Mouse (Mus musculus) kidney, postnatal 4 days (tissue): ENCODE data around the gene Pafah1b2.

ENCODE experiments used
- DNase-seq, 2 experiments: peaks; one replicate each; pipeline ENCODE4 v3.0.0; 2021; ENCODE audit warnings: mixed read lengths in 2 of 2

Gene Pafah1b2

DNA sequence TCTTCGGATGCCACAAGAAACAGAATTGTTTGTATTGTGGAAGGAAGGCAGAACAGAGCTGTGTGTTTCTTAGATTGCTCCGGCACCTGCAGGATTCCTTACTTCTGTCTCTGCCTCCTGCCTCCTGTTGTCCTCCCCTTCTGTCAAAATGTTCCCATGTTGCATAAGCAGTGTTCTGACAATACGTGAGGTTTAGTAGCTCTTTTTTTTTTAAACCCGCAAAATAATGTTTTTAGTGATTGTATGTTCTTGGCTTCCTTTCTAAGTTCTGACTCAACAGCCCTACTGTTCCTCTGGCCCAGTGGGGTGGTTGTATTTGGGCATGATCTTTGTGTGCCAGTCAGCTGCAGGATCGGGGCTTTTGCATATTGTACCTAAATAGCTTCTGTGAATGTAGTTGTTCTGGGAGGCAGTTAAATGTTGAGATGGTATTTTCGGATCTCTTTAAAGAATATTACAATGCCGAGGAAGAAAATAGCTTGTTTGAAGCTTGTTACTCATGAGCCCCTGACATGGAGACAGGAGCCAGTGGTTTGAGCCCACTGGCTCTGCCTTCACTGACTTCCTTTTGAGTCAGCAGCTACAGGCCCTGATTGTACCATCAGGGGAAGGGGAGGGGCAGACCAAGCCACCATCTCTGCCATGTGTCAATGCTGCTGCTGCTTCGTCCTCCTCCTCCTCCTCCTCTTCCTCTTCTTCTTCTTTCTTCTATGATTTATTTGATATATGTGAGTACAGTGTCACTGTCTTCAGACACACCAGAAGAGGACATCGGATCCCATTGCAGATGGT, 13.8 kb upstream of the Pafah1b2 start:
- no peak for DNase-seq

DNA sequence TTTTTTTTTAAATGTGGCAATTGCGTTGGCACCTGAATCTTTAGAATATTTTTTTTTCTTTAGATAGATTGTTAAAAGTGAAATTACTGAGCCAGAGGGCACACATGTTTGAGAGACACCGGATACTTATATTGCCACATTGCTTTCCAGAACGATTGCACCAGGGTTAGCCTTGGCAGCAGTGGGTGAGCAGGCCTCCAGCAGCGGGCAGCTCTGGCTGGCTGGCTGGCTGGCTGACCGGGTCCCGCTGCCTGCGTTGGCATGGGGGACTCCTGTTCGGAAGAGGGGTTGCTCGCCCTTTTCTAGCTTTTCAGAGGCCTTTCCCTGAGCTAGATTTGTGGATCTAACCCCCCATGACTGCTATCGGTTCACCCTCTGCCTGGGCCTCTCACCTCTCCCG, 11.1 kb upstream of the Pafah1b2 start:
- DNase-seq: no peak

DNA sequence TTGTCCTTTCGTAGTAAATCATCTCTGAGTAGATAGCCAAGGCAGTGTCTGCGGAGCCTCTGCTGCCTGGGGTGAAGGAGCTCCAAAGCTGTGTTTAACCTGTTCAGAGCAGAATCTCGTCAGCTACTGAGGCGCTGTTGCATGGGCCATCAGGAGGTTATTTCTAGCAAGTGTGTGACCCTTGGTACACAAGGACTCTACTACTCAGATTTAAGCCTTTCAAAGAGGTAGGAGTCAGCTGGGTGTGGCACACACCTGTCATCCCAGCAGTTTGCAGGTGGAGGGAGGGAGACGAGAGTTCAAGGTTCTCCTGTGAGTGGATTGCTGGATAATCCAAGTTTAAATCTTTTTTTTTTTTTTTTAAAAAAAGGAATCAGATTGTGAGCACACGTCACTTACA, 7.5 kb upstream of the Pafah1b2 start:
- DNase-seq: no peak

DNA sequence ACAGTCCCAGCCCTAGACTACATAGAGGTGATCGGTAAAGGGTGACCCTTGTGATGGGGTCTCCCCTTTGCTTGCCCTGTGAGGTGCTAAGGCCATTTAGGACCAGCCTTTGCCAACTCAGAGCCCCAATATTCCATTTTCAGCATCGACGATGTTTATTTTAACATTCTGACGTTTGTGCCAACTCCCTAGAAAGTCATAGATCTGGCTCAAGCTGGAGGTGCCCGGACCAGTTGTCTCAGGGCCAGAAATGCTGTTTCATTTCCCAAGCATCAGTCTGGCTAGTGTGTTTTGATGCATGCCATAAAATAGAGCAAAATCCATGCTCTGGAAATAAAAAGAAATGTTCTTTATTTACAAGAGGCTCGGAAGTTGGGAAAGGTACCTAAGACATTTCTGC, 5.8 kb upstream of the Pafah1b2 start:
- DNase-seq: no peak

DNA sequence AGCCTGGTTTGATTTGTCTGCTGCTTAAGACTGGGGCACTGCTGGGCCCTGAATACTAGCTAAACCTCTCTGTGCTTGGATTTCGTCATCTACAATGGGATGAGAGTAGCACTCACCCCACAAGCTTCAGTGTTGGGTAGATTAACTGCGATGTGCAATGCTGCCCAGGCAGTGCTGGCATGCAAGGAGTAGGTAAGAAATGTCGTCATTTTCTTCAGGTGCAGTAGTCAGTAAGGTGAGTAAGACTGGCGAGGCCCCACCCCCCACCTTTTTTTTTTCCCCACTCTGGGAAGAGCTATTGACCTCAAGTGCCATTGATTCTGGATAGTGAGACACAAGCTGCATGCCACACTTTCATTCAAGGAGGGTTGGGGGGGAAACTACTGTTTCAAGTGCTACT, 3.9 kb upstream of the Pafah1b2 start:
- no peak for DNase-seq

DNA sequence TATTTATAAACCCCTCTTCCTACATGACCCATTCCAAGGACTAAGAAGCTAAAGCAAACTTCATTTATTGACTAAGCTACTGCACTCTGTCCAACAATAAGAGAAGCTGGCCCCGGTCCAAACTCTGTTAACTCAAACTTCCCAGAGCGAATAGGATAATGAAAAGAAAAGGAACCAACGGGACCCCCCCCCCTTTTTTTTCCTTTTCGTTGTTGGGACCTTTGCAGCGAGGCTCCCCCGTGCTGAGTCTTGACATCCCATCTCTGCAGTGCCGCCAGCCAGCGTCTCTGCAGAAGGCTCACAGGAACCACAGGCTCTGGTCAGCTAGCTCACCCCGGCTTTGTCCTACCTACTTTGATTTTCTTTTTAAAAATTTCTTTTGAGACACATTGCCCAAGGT, 3.3 kb upstream of the Pafah1b2 start:
- peak; percentile 74 to 76 for DNase-seq

DNA sequence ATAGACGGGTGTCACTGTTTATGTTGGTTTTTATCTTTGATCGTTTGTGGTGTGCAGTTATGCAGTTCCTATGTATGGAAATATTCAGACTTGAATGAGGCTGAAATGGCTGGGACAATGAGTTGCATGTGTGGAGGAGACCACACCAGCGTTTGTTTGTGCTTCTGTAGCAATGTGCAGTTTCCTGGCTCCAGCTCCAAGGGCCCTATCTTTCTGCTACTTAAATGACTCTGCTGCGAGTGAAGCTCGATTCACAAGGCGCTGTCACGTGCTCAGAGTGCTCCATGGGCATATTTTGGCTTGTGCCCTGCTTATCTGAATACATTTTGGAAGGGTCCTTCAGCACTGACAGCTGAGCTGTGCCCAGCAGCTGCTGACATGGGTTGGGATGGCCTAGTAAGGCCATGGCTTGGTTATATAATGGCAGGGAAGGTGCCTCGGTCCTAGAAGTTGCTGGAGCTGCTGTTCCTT, 2.6 kb upstream of the Pafah1b2 start:
- peak in 1 of 2 experiments; percentile 30 for DNase-seq

DNA sequence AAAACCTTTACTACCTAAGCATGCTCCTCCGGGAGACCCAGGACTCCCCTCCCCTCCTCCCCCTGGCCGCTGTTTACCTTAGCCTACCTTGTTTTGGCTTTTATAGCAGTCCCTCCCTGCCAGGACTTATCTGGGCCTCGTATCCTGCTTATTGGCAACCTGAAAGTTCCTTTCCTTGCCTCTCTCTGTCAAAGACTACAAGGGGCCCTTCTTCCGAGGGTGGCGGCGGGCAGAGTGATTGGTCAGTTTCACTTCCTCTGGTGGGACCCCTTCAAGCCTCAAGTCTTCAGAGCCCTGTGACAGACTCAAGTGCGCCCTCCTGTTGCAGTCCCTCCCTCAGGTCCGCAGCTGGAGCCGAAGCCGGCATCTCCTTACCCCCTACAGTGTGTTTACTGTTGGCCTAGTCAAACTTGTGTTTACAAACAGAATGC, 1.8 kb upstream of the Pafah1b2 start:
- peak; percentile 69 to 80 for DNase-seq

DNA sequence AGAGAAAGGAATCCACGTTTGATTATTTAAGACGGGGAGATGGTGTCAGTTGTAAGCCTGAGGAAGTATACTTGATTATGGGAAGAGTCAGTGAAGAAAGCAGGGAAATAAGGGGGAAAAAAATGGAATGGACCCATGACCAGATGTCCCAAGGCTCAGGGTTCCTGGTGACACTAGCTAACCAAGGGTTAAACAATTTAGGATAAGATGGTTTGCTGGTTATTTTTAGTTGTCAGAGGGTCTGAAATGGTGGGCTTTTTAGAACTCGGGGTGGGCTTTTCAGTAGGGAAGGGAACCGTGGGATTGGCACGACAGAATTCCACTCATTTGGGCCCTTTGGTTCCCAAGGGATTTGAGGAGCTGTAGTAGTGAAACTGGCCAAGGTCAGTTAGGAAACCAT, 1.1 kb upstream of the Pafah1b2 start:
- DNase-seq: no peak

DNA sequence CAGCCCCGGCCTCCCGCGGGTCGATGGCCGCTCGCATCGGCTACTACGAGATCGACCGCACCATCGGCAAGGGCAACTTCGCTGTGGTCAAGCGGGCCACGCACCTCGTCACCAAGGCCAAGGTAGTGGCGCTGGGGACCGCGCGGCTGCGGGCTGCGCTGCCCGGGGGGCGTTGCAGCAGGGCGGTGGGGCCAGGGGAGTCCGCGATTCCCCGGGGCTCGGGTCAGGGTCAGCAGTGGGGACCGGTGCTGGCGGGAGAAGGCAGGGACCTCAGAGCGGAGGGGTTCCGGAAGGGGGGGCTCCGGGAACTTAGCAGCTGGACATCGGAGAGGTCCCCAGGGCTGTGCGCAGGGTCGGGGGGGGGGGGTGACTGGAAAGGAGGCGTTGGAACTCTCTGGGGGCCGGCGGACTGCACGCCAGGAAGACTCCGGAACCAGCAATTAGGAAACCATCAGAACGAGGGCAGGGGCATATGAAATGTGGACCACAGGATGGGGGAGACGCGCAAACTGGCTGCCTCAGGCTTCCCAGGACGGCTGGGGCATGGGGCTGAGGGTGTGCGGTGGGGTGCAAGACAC, 608 bp upstream of the Pafah1b2 start:
- peak in 1 of 2 experiments; percentile 64 for DNase-seq

DNA sequence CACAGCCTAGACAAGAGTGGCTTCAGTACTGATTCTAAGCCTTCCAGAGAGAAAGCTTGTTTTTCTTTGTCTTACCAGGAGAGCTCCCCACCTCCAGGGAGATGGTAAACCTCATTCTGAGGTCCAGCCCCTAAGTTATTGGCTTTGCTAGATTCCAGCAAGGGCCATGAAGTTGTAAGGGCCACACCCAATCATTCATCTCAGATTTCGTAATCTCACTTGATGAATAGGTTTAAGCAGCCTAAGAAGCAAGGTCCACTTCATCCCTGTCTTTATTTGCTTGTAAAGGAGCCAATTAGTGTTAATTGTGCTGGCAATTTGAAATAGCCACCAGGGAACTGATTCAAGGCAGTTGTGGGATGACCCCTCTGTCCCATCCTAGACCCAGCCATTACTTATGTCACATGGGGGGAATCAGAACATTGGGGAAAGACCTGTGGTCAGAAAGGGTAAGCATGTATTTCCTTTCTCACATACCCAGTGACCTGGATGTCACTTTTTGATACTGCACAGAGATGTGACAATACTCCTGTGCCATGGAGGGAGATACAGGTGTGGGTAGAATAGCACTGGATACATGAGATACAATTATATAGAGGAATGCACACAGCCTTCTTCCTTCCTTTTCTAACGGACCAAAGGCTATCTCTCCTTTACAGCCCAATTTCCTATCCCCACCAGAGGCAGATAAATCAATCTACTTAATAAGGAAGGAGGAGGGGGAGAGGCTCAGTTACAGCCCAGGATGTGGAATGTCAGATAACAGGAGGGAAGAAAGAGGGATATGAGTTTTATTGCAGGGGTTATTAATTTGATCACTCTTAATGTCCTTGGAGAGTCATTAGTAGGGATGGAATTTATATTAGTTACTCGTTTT, 1.2 kb downstream of the Pafah1b2 start:
- DNase-seq: no peak

DNA sequence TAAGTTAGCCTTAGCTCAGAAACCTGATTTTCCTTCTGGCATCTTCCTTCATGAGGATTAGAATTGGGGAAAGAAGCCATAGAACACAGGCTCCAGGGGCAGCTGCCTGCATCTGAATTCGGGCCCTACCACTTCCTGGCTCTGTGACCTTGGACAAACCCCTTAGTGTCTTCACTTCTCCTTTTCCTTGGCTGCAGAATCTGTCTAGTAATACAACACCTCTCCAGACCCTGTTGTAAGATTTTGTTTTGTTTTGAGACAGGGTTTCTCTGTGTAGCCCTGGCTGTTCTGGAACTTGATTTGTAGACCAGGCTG, 2.9 kb downstream of the Pafah1b2 start:
- DNase-seq: no peak

DNA sequence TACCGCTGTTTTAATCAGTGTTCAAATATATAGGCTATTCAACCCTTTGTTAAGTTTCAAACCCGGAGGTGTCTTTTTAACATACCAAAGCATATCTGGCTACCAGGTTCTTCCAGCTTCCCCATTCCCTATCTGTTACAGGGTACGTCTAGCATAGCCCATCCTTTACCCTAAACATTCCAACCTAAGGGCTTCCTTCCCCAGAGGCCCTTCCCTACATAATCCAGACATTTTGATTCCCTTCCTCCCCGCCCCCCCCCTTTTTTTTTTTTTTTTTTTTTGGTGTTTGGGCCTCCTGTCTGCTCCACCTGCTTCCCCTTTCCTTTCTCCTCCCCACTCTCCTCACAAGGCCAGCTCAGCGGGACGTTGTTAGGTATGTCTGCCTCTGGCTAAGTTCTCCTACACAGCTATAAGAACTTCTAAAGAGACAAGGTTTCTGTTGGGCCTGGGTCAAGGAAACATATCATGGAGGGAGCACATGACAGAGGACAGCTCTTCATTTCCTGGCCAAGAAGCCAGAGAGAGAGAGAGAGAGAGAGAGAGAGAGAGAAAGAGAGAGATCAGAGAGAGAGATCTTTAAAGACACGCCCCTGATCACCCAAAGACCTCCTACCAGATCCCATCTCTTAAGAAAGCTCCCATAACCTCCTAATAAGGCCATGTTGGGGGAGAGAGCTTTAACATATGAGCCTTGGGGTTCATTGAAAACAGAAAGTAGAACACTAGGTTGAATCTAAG, 3.4 kb downstream of the Pafah1b2 start:
- DNase-seq: no peak

DNA sequence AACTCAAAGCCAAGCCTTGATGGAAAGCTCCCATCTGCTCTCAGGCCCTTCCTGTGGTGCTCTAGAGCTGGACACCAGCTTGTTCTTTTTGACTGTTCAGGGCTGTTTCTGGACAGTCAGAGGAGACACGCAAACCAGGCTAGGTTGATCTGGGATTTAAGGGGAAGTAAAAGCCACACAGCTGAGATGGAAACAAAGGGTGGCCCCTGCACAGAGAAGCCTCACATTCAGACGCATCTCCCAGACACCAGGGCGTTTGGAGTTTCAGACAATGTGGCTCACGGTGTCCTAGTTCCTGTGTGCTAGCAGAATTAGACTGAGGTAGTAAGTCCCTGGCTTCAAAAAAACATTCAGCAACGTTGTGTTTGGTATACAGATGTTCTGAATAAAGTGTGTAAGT, 6.3 kb downstream of the Pafah1b2 start:
- DNase-seq: no peak

DNA sequence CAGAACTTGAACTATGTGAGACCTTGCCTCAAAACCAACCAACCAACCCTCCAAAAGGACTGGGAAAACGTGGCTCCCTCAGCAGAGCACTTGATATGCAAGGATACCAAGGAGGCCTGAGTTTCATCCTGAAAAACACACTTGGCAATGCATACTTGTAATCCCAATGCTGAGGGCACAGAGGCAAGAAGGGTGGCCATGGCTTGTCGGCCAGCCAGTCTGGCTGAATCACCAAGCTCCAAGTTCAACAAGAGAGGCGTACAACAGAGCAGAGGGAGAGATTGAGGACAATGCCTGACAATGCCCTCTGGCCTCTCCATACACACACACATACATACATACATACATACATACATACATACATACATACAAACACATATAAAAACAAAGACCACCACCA, 8.0 kb downstream of the Pafah1b2 start:
- DNase-seq: no peak

DNA sequence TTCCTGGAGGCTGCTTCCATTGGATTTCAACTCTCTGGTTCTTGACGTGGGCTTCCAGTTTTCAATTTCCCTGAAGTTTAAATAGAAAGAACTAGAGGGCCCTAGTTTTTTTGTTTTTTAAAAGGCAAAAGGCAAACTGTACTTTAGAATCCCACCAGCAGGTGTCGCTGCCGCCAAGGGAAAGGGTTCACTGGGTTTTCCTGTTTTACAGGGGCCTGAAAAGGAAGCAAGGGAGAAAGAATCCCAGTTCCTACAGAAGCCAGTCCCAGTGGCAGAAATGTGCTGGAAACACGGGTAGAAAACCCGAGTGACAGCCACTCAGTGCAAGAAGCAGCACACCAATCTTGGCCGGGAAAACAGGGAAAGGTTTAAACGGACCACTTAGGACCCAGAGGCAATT, 8.8 kb downstream of the Pafah1b2 start:
- peak; percentile 90 to 94 for DNase-seq

DNA sequence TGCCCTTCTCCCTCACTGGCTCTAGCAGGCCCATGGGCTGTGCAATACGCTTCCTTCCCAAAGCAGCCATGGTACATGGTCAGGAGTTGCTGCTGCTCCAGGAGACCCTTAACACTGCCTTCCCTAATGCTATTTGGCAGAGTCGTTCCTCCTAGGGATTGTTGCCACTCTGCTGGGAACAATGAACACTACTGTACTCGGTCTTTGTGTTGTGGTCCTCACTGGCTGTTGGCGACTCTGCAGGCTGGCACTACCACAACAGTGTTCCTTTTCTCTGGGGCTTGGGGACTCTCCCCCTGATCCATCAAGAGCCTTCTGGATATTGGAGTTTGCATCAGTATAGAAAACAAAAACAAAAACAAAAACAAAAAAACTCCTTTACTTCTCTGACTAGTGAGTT, 13.5 kb downstream of the Pafah1b2 start:
- no peak for DNase-seq

DNA sequence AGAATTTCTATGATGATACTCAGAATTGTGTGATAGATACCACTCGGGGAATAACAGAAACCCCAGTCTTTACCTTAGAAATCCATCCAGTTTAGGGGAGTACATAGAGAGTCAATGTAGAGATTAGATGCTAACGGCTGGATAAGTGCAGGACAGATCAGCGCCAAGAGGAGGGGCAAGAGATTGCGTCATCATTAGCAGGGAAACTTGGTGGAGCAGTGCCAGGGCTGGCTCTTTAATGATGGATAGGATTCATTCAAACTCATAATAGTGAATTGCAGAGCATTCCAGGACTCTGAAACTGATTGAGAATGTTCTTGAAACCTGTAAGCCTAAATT, 27.3 kb downstream of the Pafah1b2 start:
- peak; percentile 65 to 73 for DNase-seq

DNA sequence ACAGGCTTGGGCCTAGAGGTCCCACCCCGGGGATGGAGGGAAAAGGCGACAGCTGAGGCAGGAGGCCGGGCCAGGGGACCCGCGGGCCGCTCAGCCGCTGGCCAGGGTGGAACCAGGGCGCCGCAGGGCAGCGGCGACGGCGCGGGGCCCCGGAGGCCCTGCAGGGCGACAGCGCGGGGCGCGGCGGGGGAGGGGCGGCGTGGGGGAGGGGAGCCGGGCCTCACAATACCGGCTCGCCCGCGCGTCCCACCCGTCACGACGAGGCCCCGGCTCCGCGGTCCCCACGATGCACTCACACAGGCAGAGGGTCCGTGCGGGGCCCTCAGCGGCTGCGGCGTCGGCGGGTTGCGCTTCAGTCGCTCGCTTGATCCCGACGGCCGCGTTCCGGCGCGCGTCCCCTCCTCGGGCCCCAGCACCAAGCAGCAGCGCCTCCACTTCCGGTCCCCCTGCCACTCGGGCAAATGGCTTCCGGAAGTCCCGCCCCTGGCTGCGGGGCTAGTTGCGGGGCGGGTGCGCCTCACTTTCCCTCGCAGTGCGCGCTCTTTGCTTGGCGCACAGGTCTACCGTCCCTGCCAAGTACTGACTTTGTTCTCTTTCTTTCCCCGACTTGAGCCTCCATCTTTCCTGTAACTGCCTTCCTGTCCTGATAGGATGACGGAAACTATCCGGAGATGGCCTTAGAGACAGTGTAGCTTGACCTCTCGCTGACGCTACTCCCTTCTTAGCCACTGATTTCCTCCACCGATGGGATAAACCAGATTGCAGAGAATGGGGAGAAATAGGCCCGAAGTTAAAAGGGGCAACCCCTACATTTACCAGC, 27.9 kb downstream of the Pafah1b2 start:
- peak; percentile 93 to 95 for DNase-seq

DNA sequence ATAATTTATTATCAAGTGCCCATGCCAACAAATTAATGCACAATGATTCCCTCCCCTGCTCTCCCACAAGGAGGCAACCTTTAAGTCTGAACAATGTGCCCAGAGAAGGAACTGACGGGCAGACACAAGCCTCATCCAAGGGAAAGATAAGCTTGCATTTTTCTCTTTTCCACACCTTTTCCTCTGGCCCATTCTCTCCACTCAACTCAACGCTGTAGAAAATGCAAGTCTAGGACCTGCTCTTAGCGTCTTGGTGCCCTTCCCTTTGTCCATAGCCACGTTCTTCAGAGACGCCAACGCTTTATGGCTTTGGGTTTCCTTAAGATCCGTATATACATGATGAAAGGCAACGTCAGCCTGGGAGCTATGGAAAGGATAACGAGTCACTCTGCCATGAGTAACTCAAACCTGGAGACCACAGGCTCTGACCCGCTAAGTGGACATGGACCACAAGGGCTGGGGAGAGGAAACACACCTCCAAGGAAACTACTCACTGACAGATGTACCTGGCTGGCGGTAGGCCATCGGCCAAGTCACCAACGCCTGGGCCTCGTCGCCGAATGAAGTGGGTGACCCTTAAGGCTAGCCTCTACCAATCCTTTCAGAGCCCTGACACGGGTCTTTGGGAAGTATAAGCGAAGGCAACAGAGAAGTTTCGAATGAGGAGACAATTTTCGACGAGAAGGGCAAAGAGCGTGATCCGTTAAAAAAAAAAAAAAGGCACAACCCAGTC, 28.6 kb downstream of the Pafah1b2 start:
- DNase-seq: peak; percentile 19 to 43

DNA sequence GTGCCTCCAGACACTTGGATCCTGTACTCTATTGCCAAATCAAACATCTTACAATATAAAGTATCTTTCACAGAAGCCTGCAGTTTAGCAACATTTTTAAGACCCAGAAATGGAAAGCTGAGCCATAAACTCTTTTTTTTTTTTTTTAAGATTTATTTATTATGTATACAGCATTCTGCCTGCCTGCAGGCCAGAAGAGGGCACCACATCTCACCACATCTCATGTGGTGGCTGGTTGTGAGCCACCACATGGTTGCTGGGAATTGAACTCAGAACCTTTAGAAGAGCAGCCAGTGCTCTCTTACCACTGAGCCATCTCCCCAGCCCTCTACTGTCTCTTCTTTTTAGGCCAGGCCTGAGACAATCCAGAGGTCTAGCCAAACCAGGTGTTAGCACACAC, 31.2 kb downstream of the Pafah1b2 start:
- DNase-seq: no peak

DNA sequence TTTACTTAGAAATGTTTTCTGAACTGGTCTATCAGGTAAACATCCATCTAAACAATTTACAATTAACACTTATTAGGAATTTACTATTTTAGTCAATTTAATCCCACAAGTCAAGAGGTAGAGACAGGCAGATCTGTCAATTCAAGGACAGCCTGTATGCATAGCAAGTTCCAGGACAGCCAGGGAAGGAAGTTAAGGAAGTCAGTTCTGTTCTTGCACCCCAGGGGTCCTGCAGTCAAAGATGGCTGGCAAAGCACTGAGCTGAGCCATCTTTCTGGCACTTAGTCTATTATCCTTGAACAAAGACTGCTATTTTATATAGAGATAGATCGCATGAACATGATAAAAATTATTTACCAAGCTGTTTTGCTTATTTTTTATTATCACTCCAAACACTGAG, 31.9 kb downstream of the Pafah1b2 start:
- no peak for DNase-seq
